Mouse (Mus musculus) T-cell, adult 2 months (primary cell): Measurements from ENCODE around the gene Nob1.
A peak's percentile ranks its signal among the peaks of the same experiment; 100 is the strongest.

ENCODE experiments used
- DNase-seq: peaks from one replicate; pipeline ENCODE4 v3.0.0; 2022; ENCODE audit warnings: low spot score

The Nob1 gene

DNA sequence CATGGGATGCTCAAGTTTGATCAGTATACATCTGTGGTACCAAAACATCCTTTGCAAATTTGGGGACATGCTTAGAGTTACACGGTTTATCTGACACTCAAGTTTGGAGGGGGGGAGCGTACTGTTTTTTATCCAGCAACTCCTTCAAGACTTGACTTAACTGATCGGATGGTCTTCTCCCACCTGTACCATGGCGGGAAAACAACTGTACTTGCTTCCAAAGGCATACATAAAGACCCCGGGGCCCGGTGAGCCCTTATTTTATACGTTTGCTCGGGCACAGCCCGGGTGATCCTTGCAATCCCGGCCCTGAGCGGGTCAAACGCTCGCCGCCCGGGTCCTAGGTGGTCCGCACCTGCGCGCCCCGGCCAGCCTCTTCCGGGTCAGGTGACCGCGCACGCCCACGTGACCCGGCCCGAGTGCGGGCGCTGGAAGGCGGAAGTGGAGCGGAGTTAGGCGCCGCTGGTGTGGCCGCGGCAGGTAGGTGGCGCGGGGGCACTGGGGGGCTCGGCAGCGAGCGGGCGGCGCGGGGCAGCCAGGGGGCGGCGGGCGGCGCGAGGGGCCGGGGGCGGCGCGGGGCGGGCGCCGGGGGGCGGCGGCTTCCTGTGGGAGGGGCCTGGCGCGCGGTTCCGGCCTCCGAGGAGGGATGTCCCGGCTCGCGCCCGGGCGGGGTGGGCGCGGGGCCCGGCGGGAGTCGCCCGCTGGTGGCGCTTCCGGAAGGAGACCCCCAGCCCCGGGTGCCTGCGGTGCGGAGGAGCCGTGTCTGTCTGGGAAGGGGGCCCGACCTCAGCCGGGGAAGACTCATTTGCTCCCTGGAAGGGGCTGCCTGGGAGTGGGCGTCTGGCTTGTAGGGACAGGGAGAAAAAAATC lies 11.3 kb upstream of the Nob1 start, which contains the start of gene Wwp2:
Wwp2 (plus strand) TSS at position 404 of the 870 bp plus-strand sequence.
- peak; percentile 82 for DNase-seq

DNA sequence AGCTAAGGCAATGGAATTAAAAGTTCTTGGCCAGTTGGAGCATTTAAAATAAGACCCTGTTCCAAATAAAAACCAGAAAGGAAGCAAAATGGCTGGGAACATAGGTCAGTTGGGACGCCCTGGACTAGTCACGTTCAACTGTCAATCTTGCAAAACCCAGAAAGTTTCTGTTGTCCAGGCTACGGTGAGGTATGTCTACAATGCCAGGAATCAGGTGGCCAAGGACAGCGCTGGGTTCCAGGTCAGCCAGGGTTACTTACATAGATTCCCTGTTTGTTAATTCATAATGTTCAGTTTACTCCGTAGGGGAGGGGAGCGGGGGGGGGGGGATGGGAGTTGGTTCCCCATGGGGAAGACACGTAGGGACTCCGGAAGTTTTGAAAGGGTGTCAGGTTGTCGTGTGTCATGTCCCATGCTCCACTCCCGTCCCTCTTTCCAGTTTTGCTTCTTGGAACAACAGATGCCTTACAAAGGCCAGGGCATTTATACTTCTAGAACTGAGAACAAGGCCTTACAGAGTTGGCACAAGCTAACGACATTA lies 10.6 kb upstream of the Nob1 start:
- peak; percentile 7 for DNase-seq

DNA sequence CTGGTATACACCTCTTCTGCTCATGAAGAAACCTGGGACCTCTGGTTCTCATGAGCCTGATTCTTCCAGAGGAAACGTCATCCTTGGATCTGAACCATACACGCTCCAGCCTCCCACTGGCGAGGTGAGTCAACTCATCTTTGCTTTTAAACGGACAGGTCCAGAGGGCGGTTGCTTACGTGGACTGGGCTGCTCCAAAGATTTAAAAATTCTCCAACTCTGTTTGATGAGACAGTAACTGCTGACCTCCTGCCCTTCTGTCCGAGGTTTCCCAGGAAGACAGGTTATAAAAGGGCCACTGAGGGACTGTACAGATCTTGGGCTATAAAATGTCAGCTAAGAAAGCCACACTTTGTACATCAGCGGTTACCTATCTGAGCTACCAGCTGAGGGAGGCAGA lies 6.0 kb upstream of the Nob1 start:
- no peak for DNase-seq

DNA sequence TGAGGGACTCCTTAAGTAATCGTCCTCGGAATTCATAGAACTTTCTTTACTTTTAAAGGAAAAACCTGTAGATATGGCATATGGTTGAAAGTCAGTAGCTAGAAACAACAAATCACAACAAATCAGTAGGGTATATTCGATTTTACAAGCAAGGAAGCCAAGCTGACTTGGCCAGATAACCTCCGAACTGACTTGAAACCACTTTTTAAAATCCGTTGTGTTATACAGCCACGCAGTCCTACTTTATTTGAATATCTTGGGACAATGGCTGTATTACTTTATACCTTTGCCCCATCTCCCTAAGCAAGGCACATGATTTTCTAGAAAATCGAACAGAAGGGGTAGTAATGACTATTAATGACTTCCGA lies 363 bp upstream of the Nob1 start:
- no peak for DNase-seq

DNA sequence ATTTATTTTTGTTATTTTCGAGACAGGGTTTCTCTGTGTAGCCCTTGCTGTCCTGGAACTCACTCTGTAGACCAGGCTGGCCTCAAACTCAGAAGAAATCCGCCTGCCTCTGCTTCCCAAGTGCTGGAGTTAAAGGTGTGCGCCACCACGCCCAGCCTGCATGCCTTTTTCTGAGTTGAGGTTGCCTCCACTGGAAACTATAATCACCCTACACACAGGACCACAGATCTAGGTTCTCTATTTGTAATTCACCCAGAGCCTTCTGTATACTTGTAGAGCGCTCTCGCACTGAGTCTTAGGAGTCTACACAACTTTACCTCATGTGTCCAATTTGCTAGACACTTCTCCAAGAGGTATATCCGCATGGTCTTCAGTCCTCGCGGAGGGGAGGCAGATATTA lies 675 bp downstream of the Nob1 start:
- DNase-seq, result no peak

DNA sequence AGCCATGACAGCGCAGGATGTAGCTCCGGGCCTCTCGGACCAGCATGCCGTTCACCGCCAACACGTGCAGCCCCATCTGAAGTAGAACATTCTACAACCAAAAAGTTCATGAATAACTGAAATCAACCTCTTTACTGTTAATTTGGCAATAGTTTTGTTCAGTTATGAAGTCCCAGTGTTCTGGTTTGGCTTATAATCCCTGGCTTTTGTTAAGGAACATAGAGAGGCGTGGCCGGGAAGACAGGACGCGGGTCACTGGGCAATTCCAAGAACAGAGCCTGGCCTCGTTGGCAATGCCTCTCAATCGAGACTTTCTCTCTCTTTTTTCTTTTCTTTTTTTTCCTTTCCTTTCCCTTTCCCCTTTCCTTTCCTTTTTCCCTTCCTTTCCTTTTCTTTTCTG lies 7.8 kb downstream of the Nob1 start:
- DNase-seq, result no peak

DNA sequence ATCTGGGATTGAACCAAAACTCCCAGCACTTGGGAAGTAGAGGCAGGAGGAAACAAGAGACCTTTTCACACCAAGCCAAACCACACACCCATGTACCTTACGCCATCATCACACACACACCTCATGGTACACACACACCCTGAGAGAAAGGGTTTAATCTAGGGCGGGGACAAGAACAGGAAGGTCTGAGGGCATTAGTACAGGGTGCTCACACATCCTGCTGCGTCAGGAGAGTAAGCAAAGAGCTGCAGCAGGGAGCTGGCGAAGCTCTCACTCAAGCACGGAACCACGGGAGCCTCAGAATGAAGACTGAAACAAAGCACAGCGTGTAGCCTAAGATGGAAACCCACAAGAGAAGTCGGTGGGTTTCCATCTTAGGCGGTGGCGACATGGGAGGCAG lies 11.0 kb downstream of the Nob1 start:
- DNase-seq, result no peak

DNA sequence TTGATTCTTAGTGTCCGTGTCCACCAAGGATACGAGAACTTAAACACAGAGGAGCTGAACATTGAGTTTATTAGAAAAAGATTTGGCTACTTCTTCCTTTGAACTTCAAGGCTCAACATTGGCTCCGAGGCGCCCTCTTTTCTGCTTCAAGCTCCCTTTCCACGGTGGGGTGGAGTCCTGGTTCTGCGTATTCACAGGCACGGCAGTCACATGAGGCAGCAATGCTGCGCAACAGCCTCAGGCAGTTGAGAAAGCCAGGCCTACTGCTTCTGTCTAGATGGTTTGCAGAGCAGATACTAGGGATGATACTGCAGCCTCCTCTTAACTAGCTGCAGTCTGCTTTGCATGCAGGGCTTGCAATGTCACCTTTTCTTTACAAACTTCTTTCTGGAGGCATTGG lies 12.3 kb downstream of the Nob1 start:
- no peak for DNase-seq

DNA sequence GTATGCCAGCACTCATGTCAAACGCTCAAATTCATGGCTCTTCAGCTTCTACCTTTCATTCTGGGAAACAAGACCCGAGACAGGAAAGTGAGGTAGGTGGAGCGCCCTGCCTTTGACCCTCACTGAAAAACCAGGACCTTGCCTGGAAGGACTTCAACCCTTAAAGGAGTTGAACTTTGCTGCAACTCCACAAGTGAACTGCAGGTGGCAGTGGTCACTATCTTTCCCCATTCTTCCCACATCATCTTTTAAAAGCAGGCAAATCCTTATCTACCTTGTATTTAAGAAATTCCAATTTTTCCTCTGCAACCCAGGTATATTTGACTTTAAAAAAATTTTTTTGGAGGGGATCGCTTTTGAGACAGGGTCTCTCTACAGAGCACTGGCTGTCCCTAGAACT lies 13.5 kb downstream of the Nob1 start:
- DNase-seq, result no peak

DNA sequence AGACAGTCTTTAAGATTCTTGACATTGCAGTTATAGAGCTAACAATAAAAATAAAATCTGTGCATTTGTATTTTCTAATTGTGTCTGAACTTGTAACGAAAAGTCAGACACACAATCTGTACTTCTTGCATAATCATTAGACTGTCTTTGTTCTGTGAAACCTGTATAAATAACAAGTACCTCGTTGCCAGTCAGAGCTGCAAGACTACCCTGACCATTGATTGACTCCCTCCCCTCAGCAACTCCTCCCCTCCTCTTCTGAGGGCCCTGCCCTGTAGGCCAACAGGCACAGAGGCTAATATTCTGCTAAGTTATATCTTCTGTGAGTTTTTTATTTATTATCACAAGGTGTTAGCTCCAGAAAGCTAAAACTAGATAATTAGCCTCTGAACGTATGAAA lies 18.9 kb downstream of the Nob1 start:
- no peak for DNase-seq

DNA sequence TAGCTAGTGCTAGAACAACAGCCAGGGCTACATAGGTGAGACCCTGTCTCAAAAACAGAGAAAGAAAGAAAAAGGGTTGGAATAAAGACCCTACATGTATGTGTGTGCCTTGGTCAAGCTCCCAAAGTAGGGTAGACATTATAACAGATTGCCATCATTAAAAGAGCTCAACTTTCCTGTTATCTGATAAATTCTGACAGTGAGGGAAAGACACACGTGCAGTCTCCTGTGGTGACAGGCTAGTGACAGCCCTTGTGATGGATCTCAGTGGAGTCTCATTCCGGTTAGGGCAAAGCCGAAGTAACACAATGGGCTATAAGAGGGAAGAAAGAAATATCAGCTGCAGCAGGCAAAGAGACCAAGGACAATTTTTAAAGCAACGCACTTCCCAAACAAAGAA lies 20.8 kb downstream of the Nob1 start:
- DNase-seq, result no peak

DNA sequence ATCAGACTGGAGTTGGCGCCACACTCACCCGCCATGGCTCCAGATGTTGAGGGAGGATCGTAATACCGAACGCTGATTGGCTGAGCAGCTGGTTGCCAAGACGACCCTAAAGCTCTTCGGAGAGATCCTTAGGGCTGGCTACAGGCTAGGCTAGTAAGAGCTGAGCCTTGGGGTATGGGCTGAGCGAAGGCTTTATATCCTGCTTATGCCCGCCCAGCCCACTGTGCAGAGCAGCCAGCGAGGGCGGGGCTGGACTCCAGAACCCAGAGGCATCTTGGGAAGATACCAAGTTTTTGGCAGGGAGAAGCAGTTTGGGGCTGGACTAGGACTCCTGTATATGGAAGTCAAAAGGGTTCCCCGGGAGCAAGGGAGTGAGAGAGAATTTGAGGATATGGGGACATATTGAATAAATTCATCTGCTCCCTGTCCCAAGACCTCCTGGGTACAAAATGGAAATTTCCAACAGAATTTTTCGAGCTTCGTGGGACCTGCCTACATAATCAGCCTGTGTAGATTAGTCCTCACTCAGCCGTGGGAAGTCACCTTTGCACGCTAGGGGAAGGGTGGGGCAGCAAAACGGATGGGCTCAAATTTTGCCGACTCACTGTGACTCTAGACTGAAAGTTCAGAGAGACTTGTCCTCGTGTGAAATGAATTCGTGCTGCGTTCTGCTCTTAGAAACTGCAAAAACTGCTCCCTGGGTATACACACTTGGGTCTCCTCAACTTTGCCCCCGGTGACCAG lies 21.6 kb downstream of the Nob1 start, which contains the start of gene Nqo1:
Nqo1 (minus strand) TSS at position 169 of the 744 bp plus-strand sequence.
- DNase-seq, result peak; percentile 59

DNA sequence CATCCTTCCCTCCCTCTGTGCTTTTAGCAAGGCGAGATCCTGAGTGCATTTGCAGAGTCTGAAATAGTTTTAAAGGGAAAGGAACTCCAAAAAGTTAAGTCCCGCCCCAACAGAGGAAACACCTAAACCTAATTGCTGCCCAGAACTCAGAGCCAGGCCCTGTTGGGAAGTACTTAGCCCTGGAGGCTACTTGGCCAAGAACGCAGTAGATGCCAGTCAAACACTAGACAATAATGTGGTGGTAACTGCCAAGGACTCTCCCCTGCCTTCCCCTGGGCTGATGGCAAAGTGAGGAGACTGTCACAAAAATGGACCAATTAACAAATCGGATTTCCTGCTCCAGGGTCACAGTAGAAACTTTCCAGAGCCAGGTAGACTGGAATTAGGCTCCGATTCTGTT lies 23.0 kb downstream of the Nob1 start:
- no peak for DNase-seq

DNA sequence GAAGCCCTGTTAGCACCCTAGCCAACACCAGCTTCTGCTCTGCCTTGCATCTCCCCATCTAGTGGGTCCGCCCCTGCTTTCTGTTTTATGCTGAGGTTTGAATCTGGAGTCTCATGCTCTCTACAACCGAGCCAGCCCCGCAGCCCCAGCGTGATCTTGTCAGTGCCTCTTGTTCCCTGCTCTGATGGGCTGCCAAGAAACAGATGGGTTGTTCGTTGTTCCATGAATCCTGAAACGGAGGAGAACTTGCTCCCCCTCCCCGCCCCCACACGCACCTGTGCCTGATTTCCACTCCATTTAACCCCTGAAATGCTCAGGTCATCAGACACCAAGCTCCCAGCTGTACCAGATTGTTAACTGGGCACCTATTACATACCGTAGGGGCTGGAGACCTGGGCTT lies 25.4 kb downstream of the Nob1 start:
- DNase-seq, result no peak

DNA sequence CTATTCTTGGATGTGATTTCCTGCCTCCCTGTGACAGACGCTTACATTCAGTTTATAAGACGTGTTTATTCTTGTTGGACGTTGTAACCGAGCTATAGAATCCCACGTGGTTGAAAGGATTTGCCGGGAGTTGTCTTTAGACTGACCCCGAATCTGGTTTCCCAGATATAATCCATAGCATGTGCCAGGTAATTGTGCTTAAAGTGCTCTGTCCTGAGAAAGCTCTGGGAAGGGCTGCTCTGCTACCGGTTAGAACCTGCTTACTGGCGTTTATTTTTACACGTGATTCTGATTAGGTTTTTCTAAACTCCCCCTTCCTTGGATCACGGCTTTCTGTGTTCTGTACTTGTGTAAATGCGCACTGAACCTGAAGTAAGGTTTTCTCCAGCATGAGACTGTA lies 27.2 kb downstream of the Nob1 start:
- DNase-seq, result no peak

DNA sequence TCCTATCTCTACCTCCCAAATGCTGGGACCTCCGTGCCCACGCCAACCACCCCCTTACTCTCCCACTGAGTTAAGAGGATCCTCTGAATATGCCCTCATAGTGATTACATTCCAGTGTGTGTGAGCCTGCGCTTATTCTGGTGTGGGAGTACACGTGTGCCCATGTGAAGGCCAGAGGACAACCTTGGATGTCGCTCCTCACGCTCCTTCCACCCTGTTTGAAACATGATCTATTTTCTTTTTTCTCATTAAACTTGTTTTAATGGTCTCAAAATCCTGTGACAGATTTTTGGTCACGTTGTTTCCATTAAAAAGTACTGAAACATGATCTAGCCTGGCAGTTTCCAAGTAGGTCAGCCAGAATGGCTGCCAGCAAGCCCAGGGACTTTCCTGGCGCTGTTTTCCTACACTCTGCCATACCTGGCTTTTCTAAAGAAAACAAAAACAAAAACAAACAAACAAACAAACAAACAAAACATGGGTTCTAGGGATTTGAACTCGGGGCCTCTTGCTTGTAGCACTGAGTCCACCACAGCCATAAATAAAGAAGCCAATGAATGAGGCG lies 28.7 kb downstream of the Nob1 start:
- no peak for DNase-seq

DNA sequence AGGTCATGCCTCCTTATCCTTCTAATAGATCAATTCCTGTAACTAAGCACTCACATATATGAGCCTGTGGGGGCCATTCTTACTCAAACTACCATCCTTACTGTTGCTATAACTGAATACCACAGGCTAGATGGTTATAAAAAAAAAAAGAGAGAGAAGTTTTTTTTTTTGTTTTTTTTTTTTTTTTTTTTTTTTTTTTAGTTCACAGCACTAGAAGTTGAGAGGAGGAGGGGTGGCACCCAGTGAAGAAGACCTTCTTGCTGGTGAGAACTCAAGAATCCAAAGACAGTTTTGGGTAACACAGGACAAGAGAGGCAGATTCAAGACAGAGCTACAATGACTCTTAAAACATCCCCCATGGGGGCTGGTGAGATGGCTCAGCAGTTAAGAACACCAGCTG lies 29.5 kb downstream of the Nob1 start:
- no peak for DNase-seq

DNA sequence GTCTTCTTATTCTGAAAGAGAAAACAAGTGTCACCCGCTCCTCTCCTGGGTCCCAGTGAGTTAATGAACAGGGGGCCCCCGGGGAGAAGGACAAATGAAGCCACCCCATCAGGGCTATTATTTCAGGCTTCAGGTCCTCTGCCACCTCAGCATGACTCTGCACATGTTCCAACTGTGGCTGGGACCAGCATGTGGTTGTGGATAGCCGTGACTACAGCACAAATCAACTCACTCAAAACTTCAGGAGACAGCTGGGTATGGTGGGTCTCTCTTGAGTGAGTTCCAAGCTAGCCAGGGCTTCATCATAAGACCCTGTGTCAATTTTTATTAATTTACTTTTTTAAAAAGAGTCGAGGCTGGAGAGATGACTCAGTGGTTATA lies 33.7 kb downstream of the Nob1 start:
- no peak for DNase-seq

DNA sequence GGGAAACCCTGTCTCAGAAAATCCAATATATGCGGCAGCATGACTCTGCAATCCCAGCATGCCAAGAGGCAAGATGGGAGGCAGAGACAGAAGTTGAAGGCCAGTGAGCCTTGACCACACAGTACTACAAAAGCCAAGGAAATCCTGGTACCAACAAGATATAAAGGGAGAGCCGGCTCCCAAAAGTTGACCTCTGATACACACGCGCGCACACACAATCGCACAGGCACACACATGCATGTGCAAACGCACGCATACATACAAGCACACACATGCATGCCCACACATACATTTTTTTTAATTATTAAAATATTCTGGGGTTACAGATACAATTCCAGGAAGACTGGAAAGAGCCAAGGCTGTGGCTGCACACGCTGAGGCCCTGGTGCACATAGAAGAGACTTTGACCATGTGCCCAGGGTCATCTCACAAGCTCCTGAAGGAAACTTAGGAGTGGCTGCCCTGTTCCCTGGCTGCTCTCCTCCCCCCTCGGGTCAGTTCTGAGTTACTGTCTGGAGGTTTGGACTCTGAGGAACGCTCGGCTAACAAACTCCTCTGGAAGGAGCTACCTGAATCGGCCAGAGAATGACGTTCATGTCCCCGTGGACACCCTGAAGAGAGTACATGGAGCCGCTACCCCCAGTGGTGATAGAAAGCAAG lies 34.2 kb downstream of the Nob1 start:
- DNase-seq, result no peak

DNA sequence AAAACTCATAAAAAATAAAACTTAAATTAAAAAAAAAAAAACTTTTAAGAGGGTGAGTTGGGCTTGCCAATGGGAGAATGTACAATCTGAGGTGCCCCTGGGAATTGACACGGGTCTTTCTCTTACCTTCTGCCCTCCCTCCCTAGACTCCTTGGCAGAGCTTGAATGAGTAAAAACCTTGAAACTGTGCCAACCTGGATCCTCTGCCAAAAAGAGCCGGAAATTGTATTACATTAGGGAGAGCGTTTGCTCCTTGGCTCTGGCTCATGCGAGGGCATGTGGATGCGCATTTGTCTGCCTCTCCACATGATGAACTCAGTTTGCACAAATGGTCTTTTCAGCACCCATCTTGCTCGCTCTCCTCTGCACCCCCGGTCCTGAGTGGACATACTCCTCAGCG lies 35.3 kb downstream of the Nob1 start:
- no peak for DNase-seq

DNA sequence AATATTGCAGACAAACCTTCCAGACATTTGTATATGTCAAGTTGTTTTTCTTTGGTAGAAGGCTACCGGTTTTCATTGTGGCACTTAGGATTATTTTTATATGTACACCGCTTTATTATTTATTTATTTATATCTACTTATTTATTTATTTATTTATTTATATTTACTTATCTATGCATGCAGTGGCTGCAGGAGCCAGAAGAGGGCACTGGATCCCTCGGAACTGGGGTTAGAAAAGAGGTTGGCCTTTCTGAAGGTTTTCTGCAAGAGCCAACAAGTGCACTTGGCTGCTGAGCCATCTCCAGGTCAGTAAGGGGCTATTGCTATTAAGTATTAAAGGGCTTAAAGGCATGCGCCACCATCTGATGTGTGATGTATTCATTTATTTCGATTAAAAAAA lies 37.0 kb downstream of the Nob1 start:
- no peak for DNase-seq

DNA sequence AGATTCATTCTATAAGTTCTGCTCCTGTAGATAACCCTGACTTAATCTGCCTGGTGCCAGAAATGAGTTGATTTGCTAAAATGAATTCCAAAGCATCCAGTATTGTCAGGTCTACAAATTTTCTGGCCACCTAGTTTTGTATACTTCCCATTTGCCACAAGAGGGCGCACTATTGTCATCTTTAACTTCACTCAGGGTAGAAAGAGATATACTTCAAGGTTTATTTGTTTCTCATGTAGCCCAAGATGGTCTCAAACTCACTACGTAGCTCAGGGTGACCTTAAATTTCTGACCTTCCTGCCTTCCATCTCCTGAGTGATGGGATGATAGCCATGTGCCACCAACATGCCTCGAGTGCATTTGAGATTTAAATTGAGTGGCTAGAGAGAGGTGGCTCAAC lies 38.2 kb downstream of the Nob1 start:
- peak; percentile 4 for DNase-seq
